Mouse (Mus musculus) embryonic facial prominence, embryonic 11.5 days (tissue): ENCODE results near the gene Atp5k. TPM values are rescaled to one million over a fixed set of nuclear protein-coding genes. Genes with fewer than 3 reads are reported as not detected.
A peak's percentile ranks its signal among the peaks of the same experiment; 100 is the strongest.

Experiments used
- ATAC-seq: fragments of 200-750 bp; cut with Nextera tagmentation; replicated peaks from 2 replicates; pipeline ENCODE4 v1.8.0; 2017; ENCODE audit warnings: low read depth; ENCODE audit not compliant: insufficient number of reproducible peaks, low FRiP score, low TSS enrichment
- DNase-seq: peaks from one replicate; pipeline ENCODE4 v3.0.0-alpha.2; 2015; ENCODE audit warnings: low spot score
- H3K27ac ChIP-seq: fragments of 300-500 bp; sonication (generic); replicated peaks from 2 replicates; pipeline ENCODE4 v1.5.1; 2014; ENCODE audit warnings: mild to moderate bottlenecking, low read depth, low read length, control low read depth
- H3K27me3 ChIP-seq: fragments of 300-500 bp; sonication (generic); 2 replicates; pipeline ENCODE4 v1.6.1; 2014; ENCODE audit warnings: mild to moderate bottlenecking, low read length, moderate library complexity, mixed read lengths; ENCODE audit not compliant: control insufficient read depth, insufficient read depth
- H3K36me3 ChIP-seq: fragments of 300-500 bp; sonication (generic); replicated peaks from 2 replicates; pipeline ENCODE4 v1.6.1; 2014; ENCODE audit warnings: low read depth, mild to moderate bottlenecking, low read length, moderate library complexity, mixed read lengths; ENCODE audit not compliant: control insufficient read depth, insufficient read depth
- H3K4me1 ChIP-seq: fragments of 300-500 bp; sonication (generic); 2 replicates; pipeline ENCODE4 v1.6.1; 2014; ENCODE audit warnings: low read length, mixed read lengths; ENCODE audit not compliant: control insufficient read depth, insufficient read depth
- H3K4me2 ChIP-seq: fragments of 300-500 bp; sonication (generic); 2 replicates; pipeline ENCODE4 v1.6.1; 2014; ENCODE audit warnings: low read depth, mild to moderate bottlenecking, control low read depth, low read length, moderate library complexity
- H3K4me3 ChIP-seq: fragments of 300-500 bp; sonication (generic); 2 replicates; pipeline ENCODE4 v1.5.1; 2014; ENCODE audit warnings: low read depth, low read length, control low read depth
- H3K9ac ChIP-seq: fragments of 300-500 bp; sonication (generic); replicated peaks from 2 replicates; pipeline ENCODE4 v1.6.1; 2014; ENCODE audit warnings: mild to moderate bottlenecking, control low read depth, low read length
- H3K9me3 ChIP-seq: fragments of 300-500 bp; sonication (generic); replicated peaks from 2 replicates; pipeline ENCODE4 v1.6.1; 2016; ENCODE audit warnings: mild to moderate bottlenecking, low read length, inconsistent platforms, mixed read lengths; ENCODE audit not compliant: control insufficient read depth
- WGBS: fragments of 180-500 bp; shearing (Covaris S2); extraction: QIAGEN DNeasy Blood & Tissue Kit; methylation state at CpG from one replicate; pipeline ENCODE4 v1.1.7; 2014; 5-methylcytosine and 5-hydroxymethylcytosine counted together
- polyA plus RNA-seq: library from polyadenylated mRNA; unstranded; fragments of >200 nt; fragmentation: Nextera tagmentation; extraction: Ambion mirVana; gene quantifications from 2 replicates; pipeline ENCODE4 v1.2.1, GENCODE M21; 2014

The Atp5k gene
- polyA plus RNA-seq, 1 experiment from 2014 or later = 412 TPM

GRCm38 (mm10) chr5:108461082-108462065 is 27.1 kb upstream of the Atp5k start, which contains the start of gene Pcgf3:
Pcgf3 (plus strand) TSS chr5:108461232.
- H3K4me3 ChIP-seq = peak within 1 kb of the TSS; percentile 84
- peak within 1 kb of the TSS; percentile 65 for H3K27ac ChIP-seq
- H3K9ac ChIP-seq = peak within 1 kb of the TSS; percentile 98
- ATAC-seq (peak; percentile 95), DNase-seq (peak; percentile 97)
- H3K36me3 ChIP-seq = no peaks in the 10 kb centered on the region; the same call in 1 of the 2 replicates
- H3K27me3 ChIP-seq = no peaks in the 10 kb centered on the region
- no peaks in the 10 kb centered on the region for H3K9me3 ChIP-seq
- WGBS = under 1% methylated on average over 48 of the region's 62 CpGs
- H3K4me1 ChIP-seq = peaks cover 5% of the 10 kb centered on the region; the same call in 1 of the 2 replicates
- H3K4me2 ChIP-seq = peak within 1 kb of the TSS; percentile 96

GRCm38 (mm10) chr5:108460461-108460860 is 26.2 kb upstream of the Atp5k start:
- H3K27ac ChIP-seq = no peak overlapping the region
- WGBS = 38% methylated on average over 6 of the region's 6 CpGs
- peak overlapping the region; percentile 84 for H3K4me3 ChIP-seq
- H3K36me3 ChIP-seq = no peaks in the 10 kb centered on the region; the same call in 1 of the 2 replicates
- peaks cover 5% of the 10 kb centered on the region; the same call in 1 of the 2 replicates for H3K4me1 ChIP-seq
- H3K4me2 ChIP-seq = peak overlapping the region; percentile 39
- DNase-seq (no peak), ATAC-seq (no peak; the same call in 1 of the 2 replicates)
- H3K9me3 ChIP-seq = no peaks in the 10 kb centered on the region
- no peaks in the 10 kb centered on the region for H3K27me3 ChIP-seq
- peak overlapping the region; percentile 37; the same call in 1 of the 2 replicates for H3K9ac ChIP-seq

- Histone ChIP-seq H3K4me2 (no peak overlapping the region), H3K4me1 (peaks cover 5% of the 10 kb centered on the region; the same call in 1 of the 2 replicates), H3K9ac (no peak overlapping the region), H3K9me3 (no peaks in the 10 kb centered on the region), H3K27ac (no peak overlapping the region), H3K36me3 (no peaks in the 10 kb centered on the region), H3K27me3 (no peaks in the 10 kb centered on the region), H3K4me3 (no peak overlapping the region)
- DNase-seq = no peak
- WGBS = 80% methylated on average over 2 of the region's 2 CpGs
- no peak for ATAC-seq
These were observed 24.5 kb upstream of the Atp5k start for GRCm38 (mm10) chr5:108458706-108459105.

GRCm38 (mm10) chr5:108454094-108454493 is 19.8 kb upstream of the Atp5k start:
- 41% methylated on average over 3 of the region's 3 CpGs for WGBS
- no peaks in the 10 kb centered on the region for H3K9me3 ChIP-seq
- H3K27me3 ChIP-seq = no peaks in the 10 kb centered on the region
- ATAC-seq (no peak), DNase-seq (no peak)
- no peak overlapping the region for H3K4me3 ChIP-seq
- H3K4me1 ChIP-seq = no peaks in the 10 kb centered on the region
- no peaks in the 10 kb centered on the region for H3K36me3 ChIP-seq
- no peak overlapping the region for H3K4me2 ChIP-seq
- H3K27ac ChIP-seq = no peak overlapping the region
- H3K9ac ChIP-seq = no peak overlapping the region

GRCm38 (mm10) chr5:108452422-108452821 is 18.2 kb upstream of the Atp5k start:
- DNase-seq (no peak), ATAC-seq (no peak)
- Histone ChIP-seq H3K4me1 (no peaks in the 10 kb centered on the region), H3K4me2 (no peak overlapping the region), H3K9ac (no peak overlapping the region), H3K27ac (no peak overlapping the region), H3K4me3 (no peak overlapping the region), H3K9me3 (no peaks in the 10 kb centered on the region), H3K36me3 (no peaks in the 10 kb centered on the region), H3K27me3 (peaks cover 5% of the 10 kb centered on the region; the same call in 1 of the 2 replicates)
- WGBS = 80% methylated on average over 1 of the region's 1 CpGs

GRCm38 (mm10) chr5:108451611-108452010 is 17.4 kb upstream of the Atp5k start:
- ATAC-seq (no peak), DNase-seq (no peak)
- no peaks in the 10 kb centered on the region for H3K9me3 ChIP-seq
- no peak overlapping the region for H3K27ac ChIP-seq
- H3K4me1 ChIP-seq = no peaks in the 10 kb centered on the region
- no peak overlapping the region for H3K4me2 ChIP-seq
- no peaks in the 10 kb centered on the region for H3K36me3 ChIP-seq
- no peak overlapping the region for H3K9ac ChIP-seq
- 75% methylated on average over 1 of the region's 1 CpGs for WGBS
- peaks cover 5% of the 10 kb centered on the region; the same call in 1 of the 2 replicates for H3K27me3 ChIP-seq
- no peak overlapping the region for H3K4me3 ChIP-seq

GRCm38 (mm10) chr5:108450837-108451540 is 16.7 kb upstream of the Atp5k start:
- ATAC-seq (no peak), DNase-seq (no peak)
- Histone ChIP-seq H3K9ac (no peak overlapping the region), H3K4me3 (no peak overlapping the region), H3K27ac (no peak overlapping the region), H3K9me3 (no peaks in the 10 kb centered on the region), H3K4me2 (no peak overlapping the region), H3K36me3 (no peaks in the 10 kb centered on the region), H3K27me3 (peaks cover 5% of the 10 kb centered on the region; the same call in 1 of the 2 replicates), H3K4me1 (no peaks in the 10 kb centered on the region)
- 78% methylated on average over 8 of the region's 8 CpGs for WGBS
